Comparison of ENCODE assay signal across 14 mouse cellular contexts in genomic region chr4:137763920-137764495, GRCm38 (mm10). TPM values are rescaled to one million over a fixed set of nuclear protein-coding genes. Genes with fewer than 3 reads are reported as not detected.
DNase-seq lines count a peak whose midpoint lies in the region; ATAC-seq and TF ChIP-seq lines count a peak whose summit lies in the region.
"Had no signal": no experiment of that assay in that cellular context is flagged by ENCODE, and none has a peak within 500 bp of the region (broad histone marks: within the 10 kb centered on the region; RNA-seq: fewer than 3 reads in every experiment).

No protein-coding gene starts in this region.

- no peak for ATAC-seq in liver, embryonic 11.5 days (replicated peaks; ENCODE audit: low FRiP score)
- no peak for ATAC-seq in embryonic facial prominence, embryonic 13.5 days (ENCODE audit: insufficient number of reproducible peaks, insufficient read depth, low FRiP score, low TSS enrichment, low read depth)
- ATAC-seq: inflammation-experienced regulatory T-cells, adult 6 months had no signal

- no peaks in the 10 kb centered on the region for H3K27me3 ChIP-seq in liver, adult 2 months (ENCODE audit: control insufficient read depth, insufficient read depth, low read length)
- H3K27me3 ChIP-seq in liver, embryonic 11.5 days (replicated peaks; ENCODE audit: control insufficient read depth, insufficient read depth, low read length) = no peaks in the 10 kb centered on the region
- H3K27me3 ChIP-seq in embryonic facial prominence, embryonic 13.5 days = no peaks in the 10 kb centered on the region

- H3K4me1 ChIP-seq in liver, adult 2 months (ENCODE audit: control insufficient read depth, insufficient read depth, low read length) = peaks cover 32% of the 10 kb centered on the region
- peaks cover 13% of the 10 kb centered on the region for H3K4me1 ChIP-seq in liver, embryonic 11.5 days (replicated peaks; ENCODE audit: control insufficient read depth, insufficient read depth, low read length)
- H3K4me1 ChIP-seq in embryonic facial prominence, embryonic 13.5 days = peaks cover 40% of the 10 kb centered on the region
- H3K4me1 ChIP-seq: megakaryocyte, embryonic 14.5 days had no signal

- no peak for TF ChIP-seq CTCF in liver, adult 2 months (IDR thresholded peaks at IDR 0.05; ENCODE audit: low read depth, low read length)

- no peaks in the 10 kb centered on the region for H3K9me3 ChIP-seq in liver, embryonic 11.5 days (ENCODE audit: control insufficient read depth, low read length)
- no peaks in the 10 kb centered on the region for H3K9me3 ChIP-seq in embryonic facial prominence, embryonic 13.5 days
- H3K9me3 ChIP-seq: megakaryocyte, embryonic 14.5 days had no signal

- H3K4me3 ChIP-seq in liver, adult 2 months (ENCODE audit: insufficient read depth, low read depth, low read length) = no peak overlapping the region
- H3K4me3 ChIP-seq in liver, embryonic 11.5 days (ENCODE audit: low read depth, low read length) = no peak overlapping the region
- no peak overlapping the region for H3K4me3 ChIP-seq in embryonic facial prominence, embryonic 13.5 days
- H3K4me3 ChIP-seq: megakaryocyte, embryonic 14.5 days had no signal

- DNase-seq in heart, postnatal 10 days = peak; percentile 33 to 56
- no peak for DNase-seq in heart, postnatal 25 days (ENCODE audit: low spot score)
- DNase-seq in liver, adult 2 months (ENCODE audit: extremely low read depth, low read depth, low spot score) = peak; percentile 51
- DNase-seq in liver, embryonic 11.5 days (ENCODE audit: low spot score) = no peak
- peak; percentile 54 for DNase-seq in lung, postnatal 14 days
- DNase-seq in spleen, adult 12 weeks (ENCODE audit: low spot score) = no peak
- DNase-seq: layer of hippocampus, postnatal 36 days; right cerebral cortex, adult 18-20 months; thymus, postnatal 36 days had no signal

- peak overlapping the region; percentile 23 for H3K9ac ChIP-seq in liver, adult 2 months (ENCODE audit: low read depth, low read length)
- no peak overlapping the region for H3K9ac ChIP-seq in liver, embryonic 11.5 days (ENCODE audit: low read depth, low read length)
- no peak overlapping the region for H3K9ac ChIP-seq in embryonic facial prominence, embryonic 13.5 days

- intact Hi-C loops in heart, postnatal 10 days (cut with DNase I) = loop anchor here (2.0 kb wide), 1 partner anchor 19 kb away; no protein-coding TSS in a partner anchor
- intact Hi-C loops in heart, postnatal 25 days (cut with DNase I) = no loop called here

- no peaks in the 10 kb centered on the region for H3K36me3 ChIP-seq in liver, adult 2 months (ENCODE audit: control insufficient read depth, insufficient read depth, low read length)
- H3K36me3 ChIP-seq in liver, embryonic 11.5 days (ENCODE audit: control insufficient read depth, insufficient read depth, low read length) = no peaks in the 10 kb centered on the region
- H3K36me3 ChIP-seq in embryonic facial prominence, embryonic 13.5 days = no peaks in the 10 kb centered on the region

- no peak for TF ChIP-seq POLR2A in liver, adult 2 months (IDR thresholded peaks at IDR 0.05; ENCODE audit: extremely low read depth, insufficient read depth, low read length)

- peak overlapping the region; percentile 52 for H3K27ac ChIP-seq in liver, adult 2 months (replicated peaks; ENCODE audit: insufficient read depth, low read depth, low read length)
- H3K27ac ChIP-seq in liver, embryonic 11.5 days (ENCODE audit: low read depth, low read length) = no peak overlapping the region
- peak overlapping the region; percentile 28; the same call in 1 of the 2 replicates for H3K27ac ChIP-seq in embryonic facial prominence, embryonic 13.5 days

- no peak overlapping the region for H3K4me2 ChIP-seq in liver, embryonic 11.5 days
- no peak overlapping the region for H3K4me2 ChIP-seq in embryonic facial prominence, embryonic 13.5 days

- WGBS in liver, adult 2 months = 21% methylated on average over 8 of the region's 8 CpGs
- WGBS in liver, embryonic 11.5 days = 54% methylated on average over 8 of the region's 8 CpGs
- 64% methylated on average over 8 of the region's 8 CpGs for WGBS in embryonic facial prominence, embryonic 13.5 days

- H3K79me2 ChIP-seq in liver, adult 2 months (ENCODE audit: control insufficient read depth, insufficient read depth, low read length) = no peaks in the 10 kb centered on the region; the same call in 1 of the 2 replicates

RNA-seq across cellular contexts. Expression of gene Alpl, which starts 32.2 kb away (rescaled TPM):
- 10 to 100 TPM; 40.4 to 61.8 TPM for total RNA-seq in heart, postnatal 10 days (2021)
- 10 to 100 TPM; 52.8 to 68.3 TPM for total RNA-seq in heart, postnatal 25 days (2021)
- 5.1 and 6.9 TPM in 2 replicates for total RNA-seq in liver, adult 2 months (2014; rRNA removed)
- 7.3 and 10.0 TPM in 2 replicates for polyA plus RNA-seq in liver, adult 2 months (2012; rRNA removed)
- 5.7 and 6.1 TPM in 2 replicates for polyA plus RNA-seq in liver, embryonic 11.5 days (2014; fragmentation: Nextera tagmentation; extraction: Ambion mirVana)
- 110 and 122 TPM in 2 replicates for polyA plus RNA-seq in embryonic facial prominence, embryonic 13.5 days (2015; fragmentation: Nextera tagmentation; extraction: Ambion mirVana)
- total RNA-seq: common myeloid progenitor, adult 5-6 weeks; MEL had no signal

Comparison
In these comparisons a context has a peak if more than half of its experiments do, and no peak if none do; other contexts are left out.
1. DNase-seq: peak in heart, postnatal 10 days (2 of 2), liver, adult 2 months (single experiment) and lung, postnatal 14 days (single experiment); none in heart, postnatal 25 days (single experiment), liver, embryonic 11.5 days (single experiment) and spleen, adult 12 weeks (single experiment).